Mouse (Mus musculus) CH12.LX (cell line): Measurements from ENCODE around the gene Lgals2.

Experiments used
- GABPA ChIP-seq: IDR thresholded peaks from 2 replicates; pipeline ENCODE4 v1.6.1; 2012; ENCODE audit warnings: low read depth, low read length, improper control_type of control experiment, inconsistent platforms; ENCODE audit not compliant: insufficient replicate concordance
- PAX5 ChIP-seq: IDR thresholded peaks from 2 replicates; pipeline ENCODE4 v1.6.1; 2012; ENCODE audit warnings: low read length, inconsistent platforms, mixed read lengths
- POLR2A ChIP-seq: IDR thresholded peaks from 2 replicates; pipeline ENCODE4 v1.6.1; 2011; ENCODE audit warnings: low read depth, mild to moderate bottlenecking, improper control_type of control experiment, low read length
- RCOR1 ChIP-seq: conservative IDR thresholded peaks from 2 replicates; pipeline ENCODE4 v1.6.1; 2012; ENCODE audit warnings: low read depth, mild to moderate bottlenecking, inconsistent platforms, low read length, improper control_type of control experiment
- USF1 ChIP-seq: IDR thresholded peaks from 2 replicates; pipeline ENCODE4 v1.6.1; 2014; ENCODE audit warnings: low read depth, mild to moderate bottlenecking, inconsistent platforms, low read length, improper control_type of control experiment
- USF2 ChIP-seq: conservative IDR thresholded peaks from 2 replicates; pipeline ENCODE4 v1.6.1; 2011; ENCODE audit warnings: low read depth, low read length, improper control_type of control experiment

DNA sequence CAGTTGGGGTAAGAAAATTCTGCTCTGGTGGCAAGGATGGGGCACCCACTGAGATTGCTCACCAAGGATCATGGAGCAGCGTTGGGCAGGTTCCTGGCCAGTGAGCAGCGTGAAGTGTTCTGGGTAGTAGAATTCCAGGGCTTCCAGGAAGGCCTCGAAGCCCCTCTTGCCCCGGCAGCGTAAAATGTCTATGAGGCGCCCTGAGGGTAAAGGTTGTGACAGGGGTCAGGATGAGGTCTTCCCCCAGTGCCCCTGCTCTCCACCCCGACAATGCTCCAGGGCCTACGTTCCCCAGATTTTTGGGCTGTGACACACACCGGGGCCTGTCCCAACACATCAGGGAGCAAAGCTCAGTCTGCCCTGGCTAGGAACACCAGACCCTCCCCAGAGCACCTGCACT lies 53.8 kb downstream of the Lgals2 start:
- TF ChIP-seq POLR2A (no peak), USF2 (no peak), PAX5 (no peak), RCOR1 (no peak), USF1 (no peak), GABPA (no peak)
